Mouse (Mus musculus) gastrocnemius, adult 2 months (tissue): ENCODE results near the gene Fgfr2. TPM values are rescaled to one million over a fixed set of nuclear protein-coding genes. Genes with fewer than 3 reads are reported as not detected.
A peak's percentile ranks its signal among the peaks of the same experiment; 100 is the strongest.

Source experiments
- DNase-seq: peaks from one replicate; pipeline ENCODE4 v3.0.0; 2022
- H3K27ac ChIP-seq: fragments of 200-600 bp; 2 replicates; pipeline ENCODE4 v1.8.1; 2022; ENCODE audit warnings: mild to moderate bottlenecking
- H3K4me3 ChIP-seq: fragments of 200-600 bp; 2 replicates; pipeline ENCODE4 v1.8.1; 2022; ENCODE audit warnings: mild to moderate bottlenecking, moderate library complexity
- CTCF ChIP-seq: fragments of 200-600 bp; IDR thresholded peaks from 2 replicates; pipeline ENCODE4 v1.8.1; 2022; ENCODE audit warnings: antibody characterized with exemption, mild to moderate bottlenecking, moderate library complexity
- intact Hi-C: fragments of 180-260 bp; cut with DNase I; formaldehyde crosslinking; loops from one replicate; pipeline ENCODE4 v1.15.1; 2025
- total RNA-seq, 2 experiments: library from RNA; stranded (reverse); gene quantifications; 2 replicates each; pipeline ENCODE4 v1.2.3; 2021

The Fgfr2 gene
- total RNA-seq, 2 experiments from 2014 or later = 0.15 to 0.33 TPM

- DNase-seq = no peak
- no peak for TF ChIP-seq CTCF
- no peak overlapping the region for H3K27ac ChIP-seq
- intact Hi-C loops = no loop called here
- no peak overlapping the region for H3K4me3 ChIP-seq
Observed at GRCm38 (mm10) chr7:131992226-131992625, 1130.9 kb downstream of the Fgfr2 start.

- no peak for DNase-seq
- TF ChIP-seq CTCF = no peak
- Histone ChIP-seq H3K4me3 (no peak overlapping the region), H3K27ac (no peak overlapping the region)
- intact Hi-C loops = no loop called here
Observed at GRCm38 (mm10) chr7:131989056-131989455, 1134.1 kb downstream of the Fgfr2 start.

- no peak for DNase-seq
- Histone ChIP-seq H3K4me3 (no peak overlapping the region), H3K27ac (no peak overlapping the region)
- no peak for TF ChIP-seq CTCF
- intact Hi-C loops = loop anchor here (10.0 kb wide), 1 partner anchor 236 kb away; no protein-coding TSS in a partner anchor
Observed at GRCm38 (mm10) chr7:131978609-131979008, 1144.5 kb downstream of the Fgfr2 start.

GRCm38 (mm10) chr7:131975867-131976266, 1147.3 kb downstream of the Fgfr2 start:
- no peak for DNase-seq
- Histone ChIP-seq H3K4me3 (no peak overlapping the region), H3K27ac (no peak overlapping the region)
- intact Hi-C loops = loop anchor here (10.0 kb wide), 1 partner anchor 239 kb away; no protein-coding TSS in a partner anchor
- TF ChIP-seq CTCF = no peak

GRCm38 (mm10) chr7:131970255-131970654, 1152.9 kb downstream of the Fgfr2 start:
- no peak for DNase-seq
- H3K4me3 ChIP-seq = no peak overlapping the region
- intact Hi-C loops = loop anchor here (10.0 kb wide), 1 partner anchor 245 kb away; no protein-coding TSS in a partner anchor
- H3K27ac ChIP-seq = no peak overlapping the region
- TF ChIP-seq CTCF = no peak

GRCm38 (mm10) chr7:131966916-131967494, 1156.1 kb downstream of the Fgfr2 start:
- TF ChIP-seq CTCF = no peak
- H3K4me3 ChIP-seq = no peak overlapping the region
- intact Hi-C loops = no loop called here

GRCm38 (mm10) chr7:131966023-131966915, 1156.9 kb downstream of the Fgfr2 start, which contains the start of gene Gpr26:
Gpr26 (plus strand) TSS chr7:131966460.
- no peak for DNase-seq
- Histone ChIP-seq H3K27ac (no peak within 1 kb of the TSS), H3K4me3 (no peak within 1 kb of the TSS)
- no peak for TF ChIP-seq CTCF
- intact Hi-C loops = no loop called here

More at GRCm38 (mm10) chr7:131966916-131967494, 1156.1 kb downstream of the Fgfr2 start:
- no peak overlapping the region for H3K27ac ChIP-seq
- DNase-seq = no peak

- peak; percentile 22 for DNase-seq
- Histone ChIP-seq H3K4me3 (no peak overlapping the region), H3K27ac (no peak overlapping the region)
- intact Hi-C loops = no loop called here
- no peak for TF ChIP-seq CTCF
Observed at GRCm38 (mm10) chr7:131960551-131960950, 1162.6 kb downstream of the Fgfr2 start.

- intact Hi-C loops = no loop called here
- Histone ChIP-seq H3K4me3 (no peak overlapping the region), H3K27ac (no peak overlapping the region)
- TF ChIP-seq CTCF = no peak
- DNase-seq = no peak
Observed at GRCm38 (mm10) chr7:131958705-131959104, 1164.4 kb downstream of the Fgfr2 start.

- Histone ChIP-seq H3K27ac (no peak overlapping the region), H3K4me3 (no peak overlapping the region)
- TF ChIP-seq CTCF = no peak
- no peak for DNase-seq
- intact Hi-C loops = no loop called here
Observed at GRCm38 (mm10) chr7:131953402-131953801, 1169.7 kb downstream of the Fgfr2 start.

- H3K27ac ChIP-seq = no peak overlapping the region
- DNase-seq = no peak
- no peak for TF ChIP-seq CTCF
- H3K4me3 ChIP-seq = no peak overlapping the region
- intact Hi-C loops = no loop called here
Observed at GRCm38 (mm10) chr7:131951131-131951530, 1172.0 kb downstream of the Fgfr2 start.

GRCm38 (mm10) chr7:131937611-131938010, 1185.5 kb downstream of the Fgfr2 start:
- TF ChIP-seq CTCF = no peak
- no peak for DNase-seq
- intact Hi-C loops = no loop called here
- Histone ChIP-seq H3K4me3 (no peak overlapping the region), H3K27ac (no peak overlapping the region)
